Mouse (Mus musculus): ENCODE data around the gene Cryab. TPM values are rescaled to one million over a fixed set of nuclear protein-coding genes. Genes with fewer than 3 reads are reported as not detected.

The Cryab gene
- polyA plus RNA-seq, 1 experiment = 676 TPM

DNA sequence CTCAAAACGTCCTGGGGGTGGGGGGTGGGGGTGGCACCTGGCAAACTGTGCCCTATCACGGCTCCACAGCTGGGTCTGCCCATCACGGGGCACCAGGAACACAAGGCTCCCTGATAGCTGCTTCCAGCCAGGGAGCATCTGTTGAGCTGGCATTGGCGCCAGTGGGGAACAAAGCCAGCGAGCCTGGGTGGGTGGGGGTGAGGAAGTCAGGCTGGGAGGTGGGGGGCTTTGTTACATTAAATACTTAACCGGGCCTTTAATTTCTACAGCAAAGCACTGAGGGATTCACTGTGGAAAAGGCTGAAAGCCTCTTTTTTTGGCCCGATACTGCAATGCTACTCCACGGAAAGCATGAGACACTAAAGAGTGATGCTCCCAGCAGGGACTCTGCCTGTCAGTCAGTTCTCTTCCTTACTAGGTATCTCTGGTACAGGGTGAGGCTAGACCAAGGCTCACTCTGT, 28.6 kb upstream of the Cryab start:
- Histone ChIP-seq H3K4me3 (ENCODE audit: insufficient read depth, low read depth, low read length) (no peak overlapping the region), H3K4me1 (ENCODE audit: control insufficient read depth, insufficient read depth, low read length) (peaks cover 3% of the 10 kb centered on the region; the same call in 1 of the 2 replicates), H3K27ac (ENCODE audit: insufficient read depth, low read depth, low read length) (no peak overlapping the region), H3K36me3 (ENCODE audit: control insufficient read depth, insufficient read depth, low read length) (no peaks in the 10 kb centered on the region), H3K27me3 (replicated peaks; ENCODE audit: control insufficient read depth, insufficient read depth, low read length) (no peaks in the 10 kb centered on the region)
- no peak for DNase-seq
- WGBS = 75% methylated on average over 8 of the region's 8 CpGs
- no peak for TF ChIP-seq POLR2A (IDR thresholded peaks at IDR 0.05; ENCODE audit: low read depth, low read length)
- no peak for TF ChIP-seq CTCF (conservative IDR thresholded peaks at IDR 0.05; ENCODE audit: insufficient read depth, insufficient read length, low read depth, low read length)

DNA sequence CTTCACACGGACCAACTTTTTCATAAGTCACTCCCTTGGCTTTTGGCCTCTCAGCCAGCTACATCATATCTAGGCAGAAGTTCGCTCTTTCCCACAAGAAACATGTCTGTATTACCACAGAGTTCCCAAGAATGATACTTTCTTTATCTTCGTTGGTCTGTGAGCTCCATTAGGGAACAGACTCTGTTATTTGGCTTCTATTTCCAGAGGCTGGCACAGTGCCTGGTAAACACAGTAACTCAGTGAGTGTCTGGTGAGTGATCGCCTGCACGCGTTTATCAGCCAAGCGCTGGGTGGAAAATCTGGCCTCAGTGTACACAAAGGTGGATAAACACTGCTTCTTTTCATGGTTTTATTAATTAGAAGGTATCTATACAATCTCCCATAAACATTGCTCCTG, 27.7 kb upstream of the Cryab start:
- H3K36me3 ChIP-seq (ENCODE audit: control insufficient read depth, insufficient read depth, low read length) = no peaks in the 10 kb centered on the region
- peak overlapping the region; percentile 35; the same call in 1 of the 2 replicates for H3K27ac ChIP-seq (ENCODE audit: insufficient read depth, low read depth, low read length)
- H3K27me3 ChIP-seq (replicated peaks; ENCODE audit: control insufficient read depth, insufficient read depth, low read length) = no peaks in the 10 kb centered on the region
- no peak overlapping the region for H3K4me3 ChIP-seq (ENCODE audit: insufficient read depth, low read depth, low read length)
- DNase-seq = peak; percentile 74
- H3K4me1 ChIP-seq (ENCODE audit: control insufficient read depth, insufficient read depth, low read length) = peaks cover 6% of the 10 kb centered on the region; the same call in 1 of the 2 replicates
- TF ChIP-seq CTCF (conservative IDR thresholded peaks at IDR 0.05; ENCODE audit: insufficient read depth, insufficient read length, low read depth, low read length) (no peak), POLR2A (IDR thresholded peaks at IDR 0.05; ENCODE audit: low read depth, low read length) (no peak)
- WGBS = 32% methylated on average over 7 of the region's 7 CpGs

DNA sequence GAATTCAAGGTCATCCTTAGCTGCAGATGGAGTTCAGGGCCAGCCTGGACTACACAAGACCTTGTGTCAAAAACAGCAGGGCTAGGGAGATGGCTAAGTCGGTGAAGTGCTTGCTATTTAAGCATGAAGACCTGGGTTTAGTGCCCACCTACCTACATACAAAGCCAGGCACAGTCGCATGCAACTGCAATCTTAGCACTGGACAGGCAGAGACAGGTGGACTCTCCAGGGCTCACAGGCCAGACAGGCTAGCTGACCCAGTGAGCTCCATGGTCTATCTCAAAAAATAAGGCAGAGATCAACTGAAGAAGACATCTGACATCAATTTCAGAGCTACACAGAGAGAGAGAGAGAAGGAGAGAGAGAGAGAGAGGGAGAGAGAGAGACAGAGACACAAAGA, 27.0 kb upstream of the Cryab start:
- H3K27ac ChIP-seq (ENCODE audit: insufficient read depth, low read depth, low read length) = no peak overlapping the region
- no peak for DNase-seq
- H3K4me3 ChIP-seq (ENCODE audit: insufficient read depth, low read depth, low read length) = no peak overlapping the region
- H3K36me3 ChIP-seq (ENCODE audit: control insufficient read depth, insufficient read depth, low read length) = no peaks in the 10 kb centered on the region
- H3K4me1 ChIP-seq (ENCODE audit: control insufficient read depth, insufficient read depth, low read length) = peaks cover 7% of the 10 kb centered on the region; the same call in 1 of the 2 replicates
- WGBS = 83% methylated on average over 2 of the region's 2 CpGs
- TF ChIP-seq POLR2A (IDR thresholded peaks at IDR 0.05; ENCODE audit: low read depth, low read length) (no peak), CTCF (conservative IDR thresholded peaks at IDR 0.05; ENCODE audit: insufficient read depth, insufficient read length, low read depth, low read length) (no peak)
- no peaks in the 10 kb centered on the region for H3K27me3 ChIP-seq (replicated peaks; ENCODE audit: control insufficient read depth, insufficient read depth, low read length)

DNA sequence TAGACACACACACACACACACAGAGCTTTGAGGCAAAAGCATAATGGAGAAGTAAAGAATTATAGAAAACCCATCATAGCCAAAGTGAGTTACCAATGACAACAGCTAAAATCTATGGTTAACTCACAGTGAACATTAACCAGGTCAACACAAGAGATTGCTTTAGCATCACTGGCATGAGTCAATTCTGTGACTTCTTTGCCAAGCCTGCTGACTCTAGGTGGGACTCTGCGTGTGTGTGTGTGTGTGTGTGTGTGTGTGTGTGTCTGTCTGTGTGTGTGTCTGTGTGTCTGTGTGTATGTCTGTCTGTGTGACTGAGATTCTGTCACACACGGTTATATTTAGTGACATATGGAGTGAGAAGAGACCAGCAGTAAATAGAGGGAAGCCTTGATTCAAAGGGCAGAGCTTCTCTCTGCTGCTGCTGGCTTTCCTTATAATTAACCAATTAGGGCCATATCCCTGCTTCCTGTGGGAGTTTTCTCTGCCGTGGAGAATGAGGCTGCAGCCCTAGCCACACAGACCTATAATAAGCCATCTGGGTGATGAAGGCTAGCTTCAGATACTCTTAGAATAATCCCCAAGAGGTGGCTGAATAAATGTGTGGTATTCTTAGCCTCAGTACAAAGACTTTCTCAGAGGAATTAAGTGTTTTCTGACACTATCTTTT, 26.3 kb upstream of the Cryab start:
- Histone ChIP-seq H3K27me3 (replicated peaks; ENCODE audit: control insufficient read depth, insufficient read depth, low read length) (no peaks in the 10 kb centered on the region), H3K27ac (ENCODE audit: insufficient read depth, low read depth, low read length) (no peak overlapping the region), H3K36me3 (ENCODE audit: control insufficient read depth, insufficient read depth, low read length) (no peaks in the 10 kb centered on the region), H3K4me3 (ENCODE audit: insufficient read depth, low read depth, low read length) (no peak overlapping the region), H3K4me1 (ENCODE audit: control insufficient read depth, insufficient read depth, low read length) (peaks cover 7% of the 10 kb centered on the region; the same call in 1 of the 2 replicates)
- no peak for TF ChIP-seq POLR2A (IDR thresholded peaks at IDR 0.05; ENCODE audit: low read depth, low read length)
- TF ChIP-seq CTCF (conservative IDR thresholded peaks at IDR 0.05; ENCODE audit: insufficient read depth, insufficient read length, low read depth, low read length) = no peak
- WGBS = 48% methylated on average over 3 of the region's 3 CpGs
- DNase-seq = no peak

DNA sequence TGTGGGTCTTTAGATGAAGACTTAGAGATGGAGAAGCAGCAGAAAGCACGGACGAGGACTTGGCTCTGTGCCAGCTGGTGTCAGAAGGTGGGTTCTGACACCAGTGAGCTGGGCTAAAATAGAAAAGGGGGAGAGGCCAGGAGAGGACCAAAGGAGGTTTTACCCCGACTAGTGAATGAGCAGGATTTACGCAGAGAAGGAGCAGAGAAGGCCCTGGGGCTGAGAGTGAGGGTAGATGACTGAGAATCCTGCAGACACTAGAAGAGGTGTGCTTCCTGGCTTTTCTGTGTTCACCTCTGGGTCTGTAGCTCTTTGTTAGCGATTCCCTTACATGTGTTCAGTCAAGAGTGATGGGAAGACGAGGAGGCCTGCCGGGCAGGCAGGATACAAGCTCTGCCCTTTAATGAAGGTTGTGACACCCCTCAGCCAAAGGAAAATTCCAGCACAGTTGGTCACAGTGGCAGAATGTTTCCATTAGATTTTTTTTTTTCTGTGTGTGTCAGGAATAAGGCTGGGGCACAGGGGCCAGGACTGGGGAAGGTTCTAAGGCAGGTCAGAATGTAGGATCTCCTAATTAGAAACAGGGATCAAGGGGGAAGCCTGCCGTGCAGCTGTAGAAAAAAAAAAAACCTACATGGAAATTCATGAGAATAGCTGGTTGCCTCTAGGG, 25.1 kb upstream of the Cryab start:
- no peak overlapping the region for H3K4me3 ChIP-seq (ENCODE audit: insufficient read depth, low read depth, low read length)
- WGBS = 57% methylated on average over 8 of the region's 8 CpGs
- no peak for DNase-seq
- peaks cover 7% of the 10 kb centered on the region; the same call in 1 of the 2 replicates for H3K4me1 ChIP-seq (ENCODE audit: control insufficient read depth, insufficient read depth, low read length)
- no peaks in the 10 kb centered on the region for H3K27me3 ChIP-seq (replicated peaks; ENCODE audit: control insufficient read depth, insufficient read depth, low read length)
- no peak for TF ChIP-seq CTCF (conservative IDR thresholded peaks at IDR 0.05; ENCODE audit: insufficient read depth, insufficient read length, low read depth, low read length)
- no peak for TF ChIP-seq POLR2A (IDR thresholded peaks at IDR 0.05; ENCODE audit: low read depth, low read length)
- H3K27ac ChIP-seq (ENCODE audit: insufficient read depth, low read depth, low read length) = peak overlapping the region; percentile 19
- H3K36me3 ChIP-seq (ENCODE audit: control insufficient read depth, insufficient read depth, low read length) = no peaks in the 10 kb centered on the region

DNA sequence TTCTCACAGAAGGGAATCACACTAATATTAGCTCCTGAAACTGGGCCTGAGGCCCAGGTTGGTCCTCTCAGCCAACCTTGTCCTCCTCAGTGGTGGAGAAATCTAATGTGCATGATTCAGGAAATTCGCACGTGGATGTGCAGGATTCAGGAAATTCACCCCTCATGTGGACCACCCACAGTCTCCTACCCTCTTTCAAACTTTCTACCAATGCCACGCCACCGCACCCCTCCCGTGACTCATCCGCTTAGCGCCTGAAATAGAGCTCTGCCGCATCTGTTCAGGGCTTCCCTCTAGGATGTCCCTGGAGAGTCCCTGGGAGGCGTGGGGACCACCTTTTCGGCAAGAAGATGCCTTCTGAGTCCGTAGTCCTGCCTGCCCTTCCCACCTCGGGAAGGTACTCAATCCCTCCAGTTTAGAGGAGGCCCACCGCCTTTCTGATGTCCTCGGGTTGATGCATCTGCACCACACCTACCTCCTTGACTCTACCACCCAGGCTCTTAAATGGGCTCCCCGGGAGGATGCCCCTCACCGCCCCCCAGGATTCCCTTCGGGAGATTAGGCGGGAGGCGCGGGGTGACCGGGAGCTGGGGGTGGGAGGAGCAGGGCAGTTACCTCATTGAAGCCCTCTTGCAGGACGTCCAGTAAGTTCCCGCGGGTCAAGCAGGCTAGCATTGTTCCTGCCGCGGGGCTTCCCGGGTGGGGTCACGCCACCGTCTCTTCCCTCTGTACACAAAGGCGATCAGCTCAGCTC, 23.8 kb upstream of the Cryab start:
- TF ChIP-seq CTCF (conservative IDR thresholded peaks at IDR 0.05; ENCODE audit: insufficient read depth, insufficient read length, low read depth, low read length) (no peak), POLR2A (IDR thresholded peaks at IDR 0.05; ENCODE audit: low read depth, low read length) (no peak)
- no peaks in the 10 kb centered on the region for H3K27me3 ChIP-seq (replicated peaks; ENCODE audit: control insufficient read depth, insufficient read depth, low read length)
- WGBS = 26% methylated on average over 30 of the region's 30 CpGs
- 0 out of 2 replicates have a peak overlapping the region, but pooled peaks have one; percentile 14 for H3K27ac ChIP-seq (ENCODE audit: insufficient read depth, low read depth, low read length)
- H3K36me3 ChIP-seq (ENCODE audit: control insufficient read depth, insufficient read depth, low read length) = no peaks in the 10 kb centered on the region
- H3K4me1 ChIP-seq (ENCODE audit: control insufficient read depth, insufficient read depth, low read length) = peaks cover 7% of the 10 kb centered on the region; the same call in 1 of the 2 replicates
- H3K4me3 ChIP-seq (ENCODE audit: insufficient read depth, low read depth, low read length) = peak overlapping the region; percentile 53
- no peak for DNase-seq

All from kidney, adult 2 months (tissue).